Mouse (Mus musculus) MEL (cell line): Measurements from ENCODE around the gene Tex9. TPM values are rescaled to one million over a fixed set of nuclear protein-coding genes. Genes with fewer than 3 reads are reported as not detected.

ENCODE experiments used
- DNase-seq: peaks from one replicate; pipeline ENCODE4 v3.0.0; 2011; ENCODE audit warnings: low read depth, low spot score
- H3K27ac ChIP-seq: 2 replicates; pipeline ENCODE4 v1.5.1; 2012; ENCODE audit warnings: low read depth, mild to moderate bottlenecking, control low read depth, low read length, moderate library complexity; ENCODE audit not compliant: control insufficient read depth
- H3K27me3 ChIP-seq, 2 experiments: fragments of 150-350 bp in 1 of 2; sonication (generic) in 1 of 2; 2 replicates each; pipeline ENCODE4 v1.6.1; 2012; ENCODE audit warnings: low read length in 2 of 2, mild to moderate bottlenecking in 2 of 2, improper control_type of control experiment in 1 of 2, moderate library complexity in 1 of 2; ENCODE audit not compliant: insufficient read depth in 2 of 2, control insufficient read depth in 1 of 2
- H3K36me3 ChIP-seq, 2 experiments: 2 replicates each; pipeline ENCODE4 v1.6.1; 2012 to 2014; ENCODE audit warnings: low read length in 2 of 2, improper control_type of control experiment in 1 of 2, inconsistent platforms in 1 of 2, mild to moderate bottlenecking in 1 of 2; ENCODE audit not compliant: insufficient read depth in 2 of 2, control insufficient read depth in 1 of 2
- H3K4me1 ChIP-seq, 2 experiments: fragments of 150-350 bp in 1 of 2; sonication (generic) in 1 of 2; 2 replicates each; pipeline ENCODE4 v1.6.1; 2012; ENCODE audit warnings: low read length in 2 of 2, improper control_type of control experiment in 1 of 2, mild to moderate bottlenecking in 1 of 2; ENCODE audit not compliant: insufficient read depth in 2 of 2, control insufficient read depth in 1 of 2
- H3K4me3 ChIP-seq, 2 experiments: fragments of 150-350 bp in 1 of 2; sonication (generic) in 1 of 2; 2 replicates each; pipeline ENCODE4 v1.5.1; 2012; ENCODE audit warnings: low read depth in 2 of 2, low read length in 2 of 2, mild to moderate bottlenecking in 2 of 2, moderate library complexity in 2 of 2, control low read depth in 1 of 2, improper control_type of control experiment in 1 of 2; ENCODE audit not compliant: control insufficient read depth in 1 of 2, insufficient read depth in 1 of 2
- H3K79me2 ChIP-seq: 2 replicates; pipeline ENCODE4 v1.6.1; 2012; ENCODE audit warnings: mild to moderate bottlenecking, low read length, moderate library complexity; ENCODE audit not compliant: control insufficient read depth, poor library complexity, insufficient read depth
- H3K9ac ChIP-seq: 2 replicates; pipeline ENCODE4 v1.6.1; 2012; ENCODE audit warnings: low read depth, mild to moderate bottlenecking, control low read depth, low read length, moderate library complexity; ENCODE audit not compliant: control insufficient read depth, poor library complexity, severe bottlenecking
- H3K9me3 ChIP-seq: fragments of 150-350 bp; sonication (generic); replicated peaks from 2 replicates; pipeline ENCODE4 v1.6.1; 2012; ENCODE audit warnings: mild to moderate bottlenecking, low read length, improper control_type of control experiment, moderate library complexity; ENCODE audit not compliant: insufficient read depth
- CHD2 ChIP-seq: IDR thresholded peaks from 2 replicates; pipeline ENCODE4 v1.6.1; 2011; ENCODE audit warnings: low read length, improper control_type of control experiment
- E2F4 ChIP-seq: IDR thresholded peaks from 2 replicates; pipeline ENCODE4 v1.6.1; 2011; ENCODE audit warnings: low read depth, low read length, improper control_type of control experiment, borderline replicate concordance
- EP300 ChIP-seq, 2 experiments: IDR thresholded peaks; 2 replicates each; pipeline ENCODE4 v1.6.1; 2011; ENCODE audit warnings: improper control_type of control experiment in 2 of 2, low read length in 2 of 2, low read depth in 1 of 2, mild to moderate bottlenecking in 1 of 2
- ETS1 ChIP-seq: IDR thresholded peaks from 2 replicates; pipeline ENCODE4 v1.6.1; 2012; ENCODE audit warnings: low read depth, mild to moderate bottlenecking, inconsistent platforms, low read length, improper control_type of control experiment, moderate library complexity
- GATA1 ChIP-seq: IDR thresholded peaks from 2 replicates; pipeline ENCODE4 v1.6.1; 2011; ENCODE audit warnings: low read depth, low read length, improper control_type of control experiment
- HCFC1 ChIP-seq: IDR thresholded peaks from 2 replicates; pipeline ENCODE4 v1.6.1; 2012; ENCODE audit warnings: low read depth, mild to moderate bottlenecking, inconsistent platforms, low read length, improper control_type of control experiment, moderate library complexity
- JUND ChIP-seq: IDR thresholded peaks from 2 replicates; pipeline ENCODE4 v1.6.1; 2011; ENCODE audit warnings: low read depth, mild to moderate bottlenecking, improper control_type of control experiment, low read length
- MAX ChIP-seq: IDR thresholded peaks from 2 replicates; pipeline ENCODE4 v1.6.1; 2011; ENCODE audit warnings: low read length, improper control_type of control experiment
- MAZ ChIP-seq: IDR thresholded peaks from 2 replicates; pipeline ENCODE4 v1.6.1; 2012; ENCODE audit warnings: low read depth, mild to moderate bottlenecking, inconsistent platforms, low read length, improper control_type of control experiment
- MYC ChIP-seq: IDR thresholded peaks from 2 replicates; pipeline ENCODE4 v1.6.1; 2011; ENCODE audit warnings: low read depth, mild to moderate bottlenecking, low read length, improper control_type of control experiment, moderate library complexity
- NELFE ChIP-seq: IDR thresholded peaks from 2 replicates; pipeline ENCODE4 v1.6.1; 2011; ENCODE audit warnings: low read depth, low read length, improper control_type of control experiment
- NRF1 ChIP-seq: IDR thresholded peaks from 2 replicates; pipeline ENCODE4 v1.6.1; 2014; ENCODE audit warnings: low read depth, mild to moderate bottlenecking, inconsistent platforms, low read length, improper control_type of control experiment, moderate library complexity; ENCODE audit not compliant: poor library complexity, insufficient read depth, severe bottlenecking
- POLR2A ChIP-seq, 2 experiments: IDR thresholded peaks; 2 replicates each; pipeline ENCODE4 v1.6.1; 2011 to 2012; ENCODE audit warnings: low read length in 2 of 2, mild to moderate bottlenecking in 2 of 2, control low read depth in 1 of 2, improper control_type of control experiment in 1 of 2, low read depth in 1 of 2, moderate library complexity in 1 of 2; ENCODE audit not compliant: control insufficient read depth in 1 of 2, insufficient read depth in 1 of 2, poor library complexity in 1 of 2
- POLR2AphosphoS2 ChIP-seq: IDR thresholded peaks from 2 replicates; pipeline ENCODE4 v1.6.1; 2011; ENCODE audit warnings: low read length, improper control_type of control experiment
- POLR2AphosphoS5 ChIP-seq: IDR thresholded peaks from 2 replicates; pipeline ENCODE4 v1.6.1; 2012; ENCODE audit warnings: low read depth, borderline replicate concordance, mild to moderate bottlenecking, inconsistent platforms, low read length, moderate library complexity, mixed read lengths
- SIN3A ChIP-seq: IDR thresholded peaks from 2 replicates; pipeline ENCODE4 v1.6.1; 2012; ENCODE audit warnings: low read length, improper control_type of control experiment, inconsistent platforms
- SMC3 ChIP-seq: IDR thresholded peaks from 2 replicates; pipeline ENCODE4 v1.6.1; 2011; ENCODE audit warnings: low read depth, low read length, improper control_type of control experiment
- TBP ChIP-seq: IDR thresholded peaks from 2 replicates; pipeline ENCODE4 v1.8.0; 2011; ENCODE audit warnings: low read depth, low read length, improper control_type of control experiment
- TCF12 ChIP-seq: IDR thresholded peaks from 2 replicates; pipeline ENCODE4 v1.6.1; 2014; ENCODE audit warnings: low read depth, mild to moderate bottlenecking, inconsistent platforms, low read length, improper control_type of control experiment, moderate library complexity
- USF1 ChIP-seq: IDR thresholded peaks from 2 replicates; pipeline ENCODE4 v1.6.1; 2014; ENCODE audit warnings: low read depth, mild to moderate bottlenecking, inconsistent platforms, low read length, improper control_type of control experiment, moderate library complexity
- ZNF384 ChIP-seq: IDR thresholded peaks from 2 replicates; pipeline ENCODE4 v1.6.1; 2012; ENCODE audit warnings: low read depth, mild to moderate bottlenecking, inconsistent platforms, low read length, improper control_type of control experiment
- polyA plus RNA-seq, 2 experiments: library from polyadenylated mRNA; stranded (reverse) in 1 of 2; unstranded in 1 of 2; fragments of >175 nt in 1 of 2; fragments of >200 nt in 1 of 2; gene quantifications; 2 replicates each; pipeline versions ENCODE4 v1.2.1 to v1.2.4; 2012; ENCODE audit warnings: low replicate concordance in 2 of 2, low read depth in 1 of 2; ENCODE audit not compliant: insufficient read length in 2 of 2, insufficient read depth in 1 of 2, missing spikeins in 1 of 2
- total RNA-seq: library from RNA; depleted of rRNA; stranded (reverse); fragments of 300-350 nt; gene quantifications from 2 replicates; pipeline ENCODE4 v1.2.3, GENCODE M21; 2012

Gene Tex9
- total and polyA plus RNA-seq, 3 experiments: 7.0 to 17.1 TPM; not detected in 1

- Histone ChIP-seq H3K4me3 (no peak overlapping the region), H3K27me3 (no peaks in the 10 kb centered on the region), H3K79me2 (peaks cover 2% of the 10 kb centered on the region), H3K9me3 (no peaks in the 10 kb centered on the region), H3K9ac (no peak overlapping the region), H3K4me1 (peaks cover 15 to 22% of the 10 kb centered on the region in 2 experiments), H3K36me3 (peaks cover 0 to 32% of the 10 kb centered on the region in 2 experiments; a peak in 2 of 4 replicates), H3K27ac (no peak overlapping the region)
- peak; percentile 52 for TF ChIP-seq USF1
- no peak for TF ChIP-seq HCFC1
- no peak for DNase-seq
These were observed 1.5 kb upstream of the Tex9 start for GRCm38 (mm10) chr9:72493465-72493864.

- Histone ChIP-seq H3K9me3 (no peaks in the 10 kb centered on the region), H3K36me3 (peaks cover 0 to 38% of the 10 kb centered on the region in 2 experiments; a peak in 2 of 4 replicates), H3K9ac (peak overlapping the region; percentile 78), H3K4me3 (peak overlapping the region; percentile 49 to 78), H3K79me2 (peaks cover 2% of the 10 kb centered on the region), H3K4me1 (peaks cover 11 to 26% of the 10 kb centered on the region in 2 experiments), H3K27ac (peak overlapping the region; percentile 82), H3K27me3 (no peaks in the 10 kb centered on the region)
- peak; percentile 93 for DNase-seq
- TF ChIP-seq MAZ: no peak
- TF ChIP-seq SMC3: no peak
- no peak for TF ChIP-seq ETS1
- no peak for TF ChIP-seq GATA1
- peak; percentile 85; the same call in 1 of the 2 replicates for TF ChIP-seq E2F4
- TF ChIP-seq TBP: peak; percentile 53; the same call in 1 of the 2 replicates
- peak; percentile 35; the same call in 1 of the 2 replicates for TF ChIP-seq TCF12
- TF ChIP-seq JUND: no peak
- no peak for TF ChIP-seq ZNF384
- TF ChIP-seq NELFE: peak; percentile 58; the same call in 1 of the 2 replicates
- TF ChIP-seq POLR2AphosphoS5: no peak
- peak; percentile 68 for TF ChIP-seq MAX
- TF ChIP-seq SIN3A: peak; percentile 11; the same call in 1 of the 2 replicates
- TF ChIP-seq EP300 (IDR thresholded peaks at IDR 0.05; ENCODE audit: low read depth in 1 of 2, low read length in 2 of 2): no peak
- peak; percentile 59; the same call in 1 of the 2 replicates for TF ChIP-seq HCFC1
- no peak for TF ChIP-seq MYC
- peak; percentile 54; the same call in 1 of the 2 replicates for TF ChIP-seq POLR2AphosphoS2
- peak; percentile 38 to 74; a peak in 3 of 4 replicates for TF ChIP-seq POLR2A (IDR thresholded peaks at IDR 0.05; ENCODE audit: control insufficient read depth in 1 of 2, insufficient read depth in 1 of 2, low read depth in 1 of 2, low read length in 2 of 2, poor library complexity in 1 of 2)
- TF ChIP-seq NRF1: no peak
- peak; percentile 88 for TF ChIP-seq CHD2
These were observed 336 bp downstream of the Tex9 start for GRCm38 (mm10) chr9:72491559-72492193.
